Mouse (Mus musculus): ENCODE measurements at regions not wholly inside any gene's neighbourhood (a gene's known extent, or its start where the extent isn't known, plus 50 kb on each side); places are given as distances from the start of the nearest gene placed in this dataset.

GRCm38 (mm10) chr3:104318911-104319310 lies 98.7 kb upstream of the Magi3 start:
- no peak for TF ChIP-seq ZC3H11A (IDR thresholded peaks at IDR 0.05; ENCODE audit: borderline replicate concordance, low read depth, low read length)
- TF ChIP-seq ZNF384 (IDR thresholded peaks at IDR 0.05; ENCODE audit: low read depth, low read length): no peak
